Comparison of ENCODE assay signal across 19 mouse cellular contexts in genomic region chr4:137777866-137778265, GRCm38 (mm10). TPM values are rescaled to one million over a fixed set of nuclear protein-coding genes. Genes with fewer than 3 reads are reported as not detected.
DNase-seq lines count a peak whose midpoint lies in the region; ATAC-seq and TF ChIP-seq lines count a peak whose summit lies in the region.
"Had no signal": no experiment of that assay in that cellular context is flagged by ENCODE, and none has a peak within 500 bp of the region (broad histone marks: within the 10 kb centered on the region; RNA-seq: fewer than 3 reads in every experiment).

No protein-coding gene starts in this region.

- TF ChIP-seq CTCF in E14TG2a.4 (conservative IDR thresholded peaks at IDR 0.05; ENCODE audit: low read length) (no peak), ES-Bruce4 (IDR thresholded peaks at IDR 0.05; ENCODE audit: low read depth, low read length) (no peak)

- H3K27ac ChIP-seq in ES-Bruce4 (ENCODE audit: insufficient read depth, low read length) (peak overlapping the region; percentile 95), ES-E14 (ENCODE audit: insufficient read depth, low read depth, low read length, poor library complexity, severe bottlenecking) (peak overlapping the region; percentile 85)
- no peak overlapping the region for H3K27ac ChIP-seq in heart, embryonic 12.5 days (ENCODE audit: poor library complexity, severe bottlenecking)
- H3K27ac ChIP-seq: forebrain, embryonic 13.5 days; forebrain, embryonic 15.5 days had no signal

- H3K4me2 ChIP-seq in heart, embryonic 12.5 days, result no peak overlapping the region
- H3K4me2 ChIP-seq: forebrain, embryonic 13.5 days; forebrain, embryonic 15.5 days had no signal

- TF ChIP-seq EP300 in ES-Bruce4 (IDR thresholded peaks at IDR 0.05; ENCODE audit: insufficient read depth, low read depth, low read length), result peak; percentile 46; the same call in 1 of the 2 replicates

- H3K4me3 ChIP-seq in E14TG2a.4 (replicated peaks; ENCODE audit: low read length), result peak overlapping the region; percentile 47
- no peak overlapping the region for H3K4me3 ChIP-seq in ES-Bruce4 (ENCODE audit: low read depth, low read length)
- 0 out of 4 replicates have a peak overlapping the region, but pooled peaks of 1 of the 2 experiments have one; percentile 0 for H3K4me3 ChIP-seq in ES-E14 (ENCODE audit: insufficient read depth in 1 of 2, low read depth in 1 of 2, low read length in 2 of 2, poor library complexity in 1 of 2, severe bottlenecking in 1 of 2)
- H3K4me3 ChIP-seq in heart, embryonic 12.5 days, result no peak overlapping the region
- H3K4me3 ChIP-seq: forebrain, embryonic 13.5 days; forebrain, embryonic 15.5 days had no signal

- in situ Hi-C loops in ES-E14 (cut with MboI; ENCODE audit: low sequenced_read_pairs in 2 of 2, unreplicated experiment in 2 of 2), result no loop called here

- ATAC-seq in heart, embryonic 12.5 days (ENCODE audit: insufficient number of reproducible peaks, low FRiP score), result no peak
- ATAC-seq: forebrain, embryonic 13.5 days; forebrain, embryonic 15.5 days; forebrain, postnatal 0 days had no signal

- H3K27me3 ChIP-seq in E14TG2a.4 (ENCODE audit: insufficient read depth, low read length), result no peaks in the 10 kb centered on the region
- no peaks in the 10 kb centered on the region for H3K27me3 ChIP-seq in ES-Bruce4 (ENCODE audit: control insufficient read depth, insufficient read depth, low read length, poor library complexity, severe bottlenecking)
- H3K27me3 ChIP-seq in heart, embryonic 12.5 days (replicated peaks), result peaks cover 26% of the 10 kb centered on the region
- H3K27me3 ChIP-seq: forebrain, embryonic 13.5 days; forebrain, embryonic 15.5 days had no signal

- peaks cover 91% of the 10 kb centered on the region for H3K4me1 ChIP-seq in E14TG2a.4 (replicated peaks; ENCODE audit: low read depth, low read length)
- peaks cover 18% of the 10 kb centered on the region for H3K4me1 ChIP-seq in ES-Bruce4 (ENCODE audit: control insufficient read depth, insufficient read depth, low read length)
- peaks cover 14 to 22% of the 10 kb centered on the region in 2 experiments for H3K4me1 ChIP-seq in ES-E14 (ENCODE audit: control insufficient read depth in 2 of 2, insufficient read depth in 2 of 2, low read length in 2 of 2, poor library complexity in 1 of 2)
- H3K4me1 ChIP-seq in heart, embryonic 12.5 days (replicated peaks), result 0 out of 2 replicates have a peak, but pooled peaks cover 3% of the 10 kb centered on the region

- WGBS in heart, embryonic 12.5 days, result 82% methylated on average over 4 of the region's 4 CpGs

- H3K36me3 ChIP-seq in E14TG2a.4 (ENCODE audit: insufficient read depth, low read length) (peaks cover 46% of the 10 kb centered on the region), ES-Bruce4 (ENCODE audit: control insufficient read depth, insufficient read depth, low read length, poor library complexity, severe bottlenecking) (no peaks in the 10 kb centered on the region), ES-E14 (ENCODE audit: control insufficient read depth, insufficient read depth, low read length, poor library complexity, severe bottlenecking) (peaks cover 3% of the 10 kb centered on the region)
- H3K36me3 ChIP-seq in heart, embryonic 12.5 days, result no peaks in the 10 kb centered on the region
- H3K36me3 ChIP-seq: forebrain, embryonic 15.5 days had no signal

- H3K9me3 ChIP-seq in E14TG2a.4 (ENCODE audit: low read length) (no peaks in the 10 kb centered on the region), ES-Bruce4 (replicated peaks; ENCODE audit: control insufficient read depth, insufficient read depth, low read length, poor library complexity, severe bottlenecking) (0 out of 2 replicates have a peak, but pooled peaks cover 3% of the 10 kb centered on the region), ES-E14 (ENCODE audit: control insufficient read depth, insufficient read depth, low read depth, low read length) (no peaks in the 10 kb centered on the region)
- H3K9me3 ChIP-seq in heart, embryonic 12.5 days (replicated peaks), result no peaks in the 10 kb centered on the region
- H3K9me3 ChIP-seq: forebrain, embryonic 13.5 days; forebrain, embryonic 15.5 days had no signal

- no peak for TF ChIP-seq POLR2A in ES-Bruce4 (IDR thresholded peaks at IDR 0.05; ENCODE audit: insufficient read depth, low read length)

- DNase-seq in ES-E14 (ENCODE audit: low read depth, low spot score) (no peak), ZHBTc4 (ENCODE audit: low read depth, low spot score) (peak; percentile 83)
- no peak for DNase-seq in thymus, postnatal 10 days (ENCODE audit: low spot score in 2 of 2)
- DNase-seq in layer of hippocampus, postnatal 14 days (ENCODE audit: low spot score in 2 of 2), result no peak
- DNase-seq: adrenal gland, adult 2 months; adrenal gland, postnatal 10 days; adrenal gland, postnatal 25 days; cerebellum, adult 11-12 months; cerebellum, adult 2 months; cerebellum, adult 9-10 months; cerebellum, postnatal 10 days; cerebellum, postnatal 25 days; forebrain, postnatal 0 days had no signal

- H3K9ac ChIP-seq in ES-Bruce4 (ENCODE audit: low read depth, poor library complexity, severe bottlenecking) (no peak overlapping the region), ES-E14 (ENCODE audit: insufficient read depth, low read depth, low read length, poor library complexity, severe bottlenecking) (no peak overlapping the region)
- no peak overlapping the region for H3K9ac ChIP-seq in heart, embryonic 12.5 days
- H3K9ac ChIP-seq: forebrain, embryonic 13.5 days; forebrain, embryonic 15.5 days; forebrain, postnatal 0 days had no signal

TF ChIP-seq in ES-E14, 5 proteins besides CTCF, POLR2A, EP300 and RAD21:
- TF ChIP-seq MAFK (IDR thresholded peaks at IDR 0.05; ENCODE audit: insufficient read depth, low read depth, low read length) (0 out of 2 replicates have a peak, but pooled peaks have one; percentile 2), ZNF384 (IDR thresholded peaks at IDR 0.05; ENCODE audit: low read depth, low read length) (no peak)

RNA-seq across cellular contexts. Expression of gene Alpl, which starts 18.3 kb away (rescaled TPM):
- 133 and 158 TPM in 2 replicates for polyA plus RNA-seq in ES-Bruce4 (2011; ENCODE audit: insufficient read depth, insufficient read length, low read depth, missing spikeins)
- 234 and 330 TPM in 2 replicates for total RNA-seq in ES-E14 (2012; rRNA removed)
- polyA plus RNA-seq in heart, embryonic 12.5 days (2016; fragmentation: Nextera tagmentation; extraction: Ambion mirVana), result 1.7 and 2.2 TPM in 2 replicates
- 1 to 10 TPM; 5.3 to 5.6 TPM for total RNA-seq in layer of hippocampus, postnatal 14 days (2021)
- total RNA-seq: MEL had no signal

Comparison
In these comparisons a context has a peak if more than half of its experiments do, and no peak if none do; other contexts are left out.
1. RNA of gene Alpl, which starts 18.3 kb away (total RNA-seq): 234 to 330 TPM in ES-E14; 5.3 to 5.6 TPM in layer of hippocampus, postnatal 14 days; every median in the first group is over 10 times any median in the second.